Mouse (Mus musculus) testis, adult 10 weeks (tissue): ENCODE results near the gene Bmp15. TPM values are rescaled to one million over a fixed set of nuclear protein-coding genes. Genes with fewer than 3 reads are reported as not detected.

Source experiments
- polyA plus RNA-seq: library from polyadenylated mRNA; stranded (reverse); fragments of 350-450 nt; fragmentation: Illumina TruSeq; extraction: RNeasy Lipid Tissue Mini Kit (QIAGEN cat#74804); gene quantifications from one replicate; pipeline ENCODE4 v1.2.3, GENCODE M21; 2014; ENCODE audit warnings: low read depth, low replicate concordance

The Bmp15 gene
- polyA plus RNA-seq = not detected

GRCm38 (mm10) chrX:6320621-6321020 lies at the start of gene Bmp15:
Gene Bmp15 (minus strand): TSS chrX:6320721.

Other genes with a start within 250 kb of the Bmp15 start
- 0.73 TPM for gene AU022751, start 237.3 kb downstream of the Bmp15 start, polyA plus RNA-seq
- 4.7 TPM for gene Nudt10, start 147.7 kb downstream of the Bmp15 start, polyA plus RNA-seq
- 0.98 TPM for gene Shroom4, start 79.1 kb upstream of the Bmp15 start, polyA plus RNA-seq